Mouse (Mus musculus) kidney, embryonic 15.5 days (tissue): ENCODE measurements at regions not wholly inside any gene's neighbourhood (a gene's known extent, or its start where the extent isn't known, plus 50 kb on each side); places are given as distances from the start of the nearest gene placed in this dataset.

Source experiments
- ATAC-seq: fragments of 200-750 bp; cut with Nextera tagmentation; replicated peaks from 2 replicates; pipeline ENCODE4 v1.8.0; 2017; ENCODE audit warnings: moderate TSS enrichment; ENCODE audit not compliant: low FRiP score
- H3K27ac ChIP-seq: fragments of 300-500 bp; sonication (generic); 2 replicates; pipeline ENCODE4 v1.5.1; 2015; ENCODE audit warnings: mild to moderate bottlenecking, inconsistent platforms
- H3K27me3 ChIP-seq: fragments of 300-500 bp; sonication (generic); 2 replicates; pipeline ENCODE4 v1.6.1; 2015; ENCODE audit warnings: inconsistent platforms
- H3K36me3 ChIP-seq: fragments of 300-500 bp; sonication (generic); 2 replicates; pipeline ENCODE4 v1.6.1; 2015; ENCODE audit warnings: inconsistent platforms
- H3K4me1 ChIP-seq: fragments of 300-500 bp; sonication (generic); 2 replicates; pipeline ENCODE4 v1.6.1; 2015; ENCODE audit warnings: inconsistent platforms
- H3K4me2 ChIP-seq: fragments of 300-500 bp; sonication (generic); 2 replicates; pipeline ENCODE4 v1.6.1; 2015; ENCODE audit warnings: moderate library complexity, mild to moderate bottlenecking, inconsistent platforms
- H3K4me3 ChIP-seq: fragments of 300-500 bp; sonication (generic); replicated peaks from 2 replicates; pipeline ENCODE4 v1.5.1; 2015; ENCODE audit warnings: mild to moderate bottlenecking, inconsistent platforms
- H3K9ac ChIP-seq: fragments of 300-500 bp; sonication (generic); 2 replicates; pipeline ENCODE4 v1.6.1; 2015; ENCODE audit warnings: mild to moderate bottlenecking, inconsistent platforms
- H3K9me3 ChIP-seq: fragments of 300-500 bp; sonication (generic); replicated peaks from 2 replicates; pipeline ENCODE4 v1.6.1; 2016; ENCODE audit warnings: inconsistent platforms
- WGBS: fragments of 180-500 bp; shearing (Covaris S2); methylation state at CpG from one replicate; pipeline ENCODE4 v1.1.7; 2015; ENCODE audit warnings: mixed read lengths; 5-methylcytosine and 5-hydroxymethylcytosine counted together

GRCm38 (mm10) chr11:90117664-90118295 is 69.7 kb upstream of the Gm45716 start:
- no peak overlapping the region for H3K9ac ChIP-seq
- no peaks in the 10 kb centered on the region for H3K36me3 ChIP-seq
- peak overlapping the region; percentile 44; the same call in 1 of the 2 replicates for H3K4me2 ChIP-seq
- H3K4me3 ChIP-seq, result no peak overlapping the region
- 65% methylated on average over 5 of the region's 5 CpGs for WGBS
- H3K27me3 ChIP-seq, result no peaks in the 10 kb centered on the region
- H3K9me3 ChIP-seq, result no peaks in the 10 kb centered on the region
- H3K4me1 ChIP-seq, result peaks cover 17% of the 10 kb centered on the region
- H3K27ac ChIP-seq, result peak overlapping the region; percentile 77
- ATAC-seq, result no peak

GRCm38 (mm10) chr11:90121902-90122301 is 65.6 kb upstream of the Gm45716 start:
- H3K4me1 ChIP-seq, result peaks cover 16% of the 10 kb centered on the region
- ATAC-seq, result no peak
- H3K9me3 ChIP-seq, result no peaks in the 10 kb centered on the region
- H3K4me3 ChIP-seq, result no peak overlapping the region
- no peaks in the 10 kb centered on the region for H3K36me3 ChIP-seq
- WGBS, result 78% methylated on average over 3 of the region's 3 CpGs
- no peaks in the 10 kb centered on the region for H3K27me3 ChIP-seq
- no peak overlapping the region for H3K9ac ChIP-seq
- no peak overlapping the region for H3K27ac ChIP-seq
- H3K4me2 ChIP-seq, result no peak overlapping the region

GRCm38 (mm10) chr11:90122709-90123108 is 64.8 kb upstream of the Gm45716 start:
- H3K4me1 ChIP-seq, result peaks cover 8% of the 10 kb centered on the region
- H3K27me3 ChIP-seq, result no peaks in the 10 kb centered on the region
- no peak overlapping the region for H3K4me3 ChIP-seq
- H3K9me3 ChIP-seq, result no peaks in the 10 kb centered on the region
- no peak for ATAC-seq
- H3K27ac ChIP-seq, result no peak overlapping the region
- H3K36me3 ChIP-seq, result no peaks in the 10 kb centered on the region
- 70% methylated on average over 3 of the region's 3 CpGs for WGBS
- H3K4me2 ChIP-seq, result no peak overlapping the region
- no peak overlapping the region for H3K9ac ChIP-seq

- H3K27me3 ChIP-seq, result no peaks in the 10 kb centered on the region
- H3K4me1 ChIP-seq, result 0 out of 2 replicates have a peak, but pooled peaks cover 3% of the 10 kb centered on the region
- H3K9me3 ChIP-seq, result no peaks in the 10 kb centered on the region
- H3K4me2 ChIP-seq, result no peak overlapping the region
- no peak overlapping the region for H3K9ac ChIP-seq
- no peak overlapping the region for H3K27ac ChIP-seq
- H3K4me3 ChIP-seq, result no peak overlapping the region
- H3K36me3 ChIP-seq, result no peaks in the 10 kb centered on the region
- ATAC-seq, result no peak
- 87% methylated on average over 5 of the region's 5 CpGs for WGBS
Observed at GRCm38 (mm10) chr11:90123851-90124250, 63.6 kb upstream of the Gm45716 start.

- Histone ChIP-seq H3K4me1 (peaks cover 11% of the 10 kb centered on the region; the same call in 1 of the 2 replicates), H3K9me3 (no peaks in the 10 kb centered on the region), H3K4me2 (no peak overlapping the region), H3K27ac (no peak overlapping the region), H3K27me3 (no peaks in the 10 kb centered on the region), H3K4me3 (no peak overlapping the region), H3K36me3 (no peaks in the 10 kb centered on the region), H3K9ac (no peak overlapping the region)
- no peak for ATAC-seq
- WGBS, result 33% methylated on average over 4 of the region's 4 CpGs
Observed at GRCm38 (mm10) chr11:90126289-90126688, 61.2 kb upstream of the Gm45716 start.

GRCm38 (mm10) chr11:90128865-90129415 is 58.5 kb upstream of the Gm45716 start:
- no peak overlapping the region for H3K4me3 ChIP-seq
- 84% methylated on average over 7 of the region's 7 CpGs for WGBS
- H3K36me3 ChIP-seq, result no peaks in the 10 kb centered on the region
- no peaks in the 10 kb centered on the region for H3K27me3 ChIP-seq
- H3K9me3 ChIP-seq, result no peaks in the 10 kb centered on the region
- H3K27ac ChIP-seq, result no peak overlapping the region
- no peak for ATAC-seq
- no peak overlapping the region for H3K9ac ChIP-seq
- H3K4me2 ChIP-seq, result no peak overlapping the region
- H3K4me1 ChIP-seq, result peaks cover 8% of the 10 kb centered on the region; the same call in 1 of the 2 replicates

GRCm38 (mm10) chr11:90129793-90130624 is 57.5 kb upstream of the Gm45716 start:
- ATAC-seq, result no peak; the same call in 1 of the 2 replicates
- no peaks in the 10 kb centered on the region for H3K27me3 ChIP-seq
- 26% methylated on average over 12 of the region's 12 CpGs for WGBS
- H3K4me1 ChIP-seq, result peaks cover 8% of the 10 kb centered on the region; the same call in 1 of the 2 replicates
- no peaks in the 10 kb centered on the region for H3K36me3 ChIP-seq
- H3K27ac ChIP-seq, result peak overlapping the region; percentile 4; the same call in 1 of the 2 replicates
- no peak overlapping the region for H3K9ac ChIP-seq
- H3K4me2 ChIP-seq, result peak overlapping the region; percentile 10
- no peaks in the 10 kb centered on the region for H3K9me3 ChIP-seq
- no peak overlapping the region for H3K4me3 ChIP-seq

- H3K4me3 ChIP-seq, result no peak overlapping the region
- no peak overlapping the region for H3K27ac ChIP-seq
- H3K27me3 ChIP-seq, result no peaks in the 10 kb centered on the region
- no peaks in the 10 kb centered on the region for H3K36me3 ChIP-seq
- H3K9ac ChIP-seq, result no peak overlapping the region
- no peak overlapping the region for H3K4me2 ChIP-seq
- ATAC-seq, result no peak
- WGBS, result 43% methylated on average over 1 of the region's 1 CpGs
- H3K9me3 ChIP-seq, result no peaks in the 10 kb centered on the region
- peaks cover 8% of the 10 kb centered on the region; the same call in 1 of the 2 replicates for H3K4me1 ChIP-seq
Observed at GRCm38 (mm10) chr11:90130635-90131034, 56.8 kb upstream of the Gm45716 start.

- Histone ChIP-seq H3K4me2 (no peak overlapping the region), H3K36me3 (no peaks in the 10 kb centered on the region), H3K9me3 (no peaks in the 10 kb centered on the region), H3K4me1 (peaks cover 8% of the 10 kb centered on the region; the same call in 1 of the 2 replicates), H3K27me3 (no peaks in the 10 kb centered on the region), H3K4me3 (no peak overlapping the region), H3K27ac (no peak overlapping the region), H3K9ac (no peak overlapping the region)
- no peak for ATAC-seq
- WGBS, result 82% methylated on average over 5 of the region's 5 CpGs
Observed at GRCm38 (mm10) chr11:90132579-90132978, 54.9 kb upstream of the Gm45716 start.

GRCm38 (mm10) chr11:90136307-90136706 is 51.2 kb upstream of the Gm45716 start:
- H3K36me3 ChIP-seq, result no peaks in the 10 kb centered on the region
- no peak overlapping the region for H3K4me2 ChIP-seq
- 81% methylated on average over 7 of the region's 7 CpGs for WGBS
- no peaks in the 10 kb centered on the region for H3K9me3 ChIP-seq
- no peak overlapping the region for H3K27ac ChIP-seq
- no peak overlapping the region for H3K4me3 ChIP-seq
- no peak overlapping the region for H3K9ac ChIP-seq
- no peaks in the 10 kb centered on the region for H3K27me3 ChIP-seq
- H3K4me1 ChIP-seq, result no peaks in the 10 kb centered on the region
- ATAC-seq, result no peak
